Mouse (Mus musculus) forebrain, embryonic 14.5 days (tissue): Measurements from ENCODE around the gene B3glct. TPM values are rescaled to one million over a fixed set of nuclear protein-coding genes. Genes with fewer than 3 reads are reported as not detected.

Source experiments
- ATAC-seq: fragments of 200-750 bp; cut with Nextera tagmentation; 2 replicates; pipeline ENCODE4 v1.8.0; 2017; ENCODE audit warnings: mild to moderate bottlenecking, moderate library complexity
- DNase-seq: peaks from one replicate; pipeline ENCODE4 v3.0.0-alpha.2; 2015; ENCODE audit warnings: low spot score
- H3K27ac ChIP-seq: fragments of 300-500 bp; sonication (generic); 2 replicates; pipeline ENCODE4 v1.5.1; 2014; ENCODE audit warnings: low read depth, mild to moderate bottlenecking, control low read depth, low read length, moderate library complexity
- H3K27me3 ChIP-seq: fragments of 300-500 bp; sonication (generic); replicated peaks from 2 replicates; pipeline ENCODE4 v1.6.1; 2014; ENCODE audit warnings: low read length, control low read depth, mixed read lengths; ENCODE audit not compliant: control insufficient read depth, insufficient read depth
- H3K36me3 ChIP-seq: fragments of 300-500 bp; sonication (generic); 2 replicates; pipeline ENCODE4 v1.6.1; 2014; ENCODE audit warnings: low read length, control low read depth; ENCODE audit not compliant: control insufficient read depth, insufficient read depth
- H3K4me1 ChIP-seq: fragments of 300-500 bp; sonication (generic); 2 replicates; pipeline ENCODE4 v1.6.1; 2014; ENCODE audit warnings: antibody characterized with exemption, low read length, control low read depth; ENCODE audit not compliant: control insufficient read depth, insufficient read depth
- H3K4me2 ChIP-seq: fragments of 300-500 bp; sonication (generic); 2 replicates; pipeline ENCODE4 v1.6.1; 2014; ENCODE audit warnings: mild to moderate bottlenecking, control low read depth, low read length
- H3K4me3 ChIP-seq: fragments of 300-500 bp; sonication (generic); 2 replicates; pipeline ENCODE4 v1.5.1; 2014; ENCODE audit warnings: low read depth, low read length, control low read depth
- H3K9ac ChIP-seq: fragments of 300-500 bp; sonication (generic); 2 replicates; pipeline ENCODE4 v1.6.1; 2014; ENCODE audit warnings: mild to moderate bottlenecking, low read length, control low read depth, moderate library complexity
- H3K9me3 ChIP-seq: fragments of 300-500 bp; sonication (generic); replicated peaks from 2 replicates; pipeline ENCODE4 v1.6.1; 2016; ENCODE audit warnings: low read length, control low read depth, mixed read lengths; ENCODE audit not compliant: control insufficient read depth
- WGBS: fragments of 180-500 bp; shearing (Covaris S2); extraction: QIAGEN DNeasy Blood & Tissue Kit; methylation state at CpG from one replicate; pipeline ENCODE4 v1.1.7; 2014; 5-methylcytosine and 5-hydroxymethylcytosine counted together
- polyA plus RNA-seq: library from polyadenylated mRNA; unstranded; fragments of >200 nt; fragmentation: Nextera tagmentation; extraction: Ambion mirVana; gene quantifications from 2 replicates; pipeline ENCODE4 v1.2.1, GENCODE M21; 2014

The B3glct gene
- polyA plus RNA-seq, 1 experiment from 2014 or later = 17.1 TPM

GRCm38 (mm10) chr5:149790087-149790486, 112.1 kb downstream of the B3glct start:
- no peaks in the 10 kb centered on the region for H3K9me3 ChIP-seq
- no peak overlapping the region for H3K4me3 ChIP-seq
- H3K9ac ChIP-seq = no peak overlapping the region
- H3K4me1 ChIP-seq = no peaks in the 10 kb centered on the region
- H3K4me2 ChIP-seq = no peak overlapping the region
- H3K27ac ChIP-seq = no peak overlapping the region
- no peak for DNase-seq
- no peaks in the 10 kb centered on the region for H3K36me3 ChIP-seq
- no peak for ATAC-seq
- no peaks in the 10 kb centered on the region for H3K27me3 ChIP-seq
- WGBS = 11% methylated on average over 8 of the region's 8 CpGs

DNA sequence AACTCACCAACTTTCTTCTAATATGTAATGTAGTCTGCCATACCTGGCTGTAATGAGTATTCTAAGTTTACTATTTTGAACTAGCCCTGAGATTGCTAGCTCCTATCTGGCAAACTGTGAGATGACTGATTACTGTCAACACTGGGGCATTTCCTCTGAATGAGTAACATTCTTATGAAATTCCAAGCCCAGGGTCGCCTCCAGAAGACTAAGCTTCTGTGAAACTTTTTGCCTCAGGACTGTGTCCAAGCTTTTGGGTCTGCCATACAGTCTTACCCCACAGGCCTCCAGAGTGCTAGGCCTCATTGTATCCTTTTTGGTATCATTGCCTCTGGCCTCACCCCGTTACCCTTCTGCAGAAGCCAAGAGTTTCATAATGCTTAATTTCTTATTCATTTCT, 132.0 kb downstream of the B3glct start:
- Histone ChIP-seq H3K4me1 (no peaks in the 10 kb centered on the region), H3K27me3 (no peaks in the 10 kb centered on the region), H3K9me3 (no peaks in the 10 kb centered on the region), H3K27ac (no peak overlapping the region), H3K4me2 (no peak overlapping the region), H3K9ac (no peak overlapping the region), H3K4me3 (no peak overlapping the region), H3K36me3 (no peaks in the 10 kb centered on the region)
- ATAC-seq = no peak
- 70% methylated on average over 2 of the region's 2 CpGs for WGBS
- DNase-seq = no peak

- Histone ChIP-seq H3K4me3 (no peak overlapping the region), H3K27ac (no peak overlapping the region), H3K9me3 (no peaks in the 10 kb centered on the region), H3K27me3 (no peaks in the 10 kb centered on the region), H3K36me3 (no peaks in the 10 kb centered on the region), H3K4me2 (no peak overlapping the region), H3K9ac (no peak overlapping the region), H3K4me1 (no peaks in the 10 kb centered on the region)
- ATAC-seq (no peak), DNase-seq (no peak)
- WGBS = 66% methylated on average over 6 of the region's 6 CpGs
These were observed 133.8 kb downstream of the B3glct start for GRCm38 (mm10) chr5:149811835-149812234.

Other genes starting within 250 kb of the B3glct start
- gene Tex26, start 238.6 kb upstream of the B3glct start, polyA plus RNA-seq = 1.3 and 1.6 TPM in 2 replicates
- 0.69 and 1.2 TPM in 2 replicates for gene Wdr95, start 149.6 kb upstream of the B3glct start, polyA plus RNA-seq
- 86.0 and 106 TPM in 2 replicates for gene Hsph1, start 41.9 kb upstream of the B3glct start, polyA plus RNA-seq